In genomic region chr1:171270573-171270900, GRCm38 (mm10) we compare ENCODE assay signal across 8 mouse cellular contexts. TPM values are rescaled to one million over a fixed set of nuclear protein-coding genes. Genes with fewer than 3 reads are reported as not detected.
DNase-seq lines count a peak whose midpoint lies in the region; ATAC-seq and TF ChIP-seq lines count a peak whose summit lies in the region.

No protein-coding gene starts in this region.

- TF ChIP-seq POLR2A in cortical plate, adult 2 months (IDR thresholded peaks at IDR 0.05; ENCODE audit: extremely low read depth, insufficient read depth, low read length): no peak

- peaks cover 12% of the 10 kb centered on the region for H3K4me1 ChIP-seq in heart, embryonic 12.5 days (replicated peaks)
- peaks cover 7% of the 10 kb centered on the region; the same call in 1 of the 2 replicates for H3K4me1 ChIP-seq in cortical plate, adult 2 months (ENCODE audit: control insufficient read depth, insufficient read depth, low read length)
- peaks cover 7% of the 10 kb centered on the region for H3K4me1 ChIP-seq in intestine, embryonic 14.5 days (replicated peaks; ENCODE audit: control insufficient read depth, insufficient read depth, low read length)
- H3K4me1 ChIP-seq in liver, embryonic 15.5 days (replicated peaks): peaks cover 58% of the 10 kb centered on the region
- H3K4me1 ChIP-seq in neural tube, embryonic 13.5 days (replicated peaks): peaks cover 26% of the 10 kb centered on the region

- H3K4me2 ChIP-seq in heart, embryonic 12.5 days: peak overlapping the region; percentile 95
- peak overlapping the region; percentile 67 for H3K4me2 ChIP-seq in intestine, embryonic 14.5 days (ENCODE audit: low read length)
- H3K4me2 ChIP-seq in liver, embryonic 15.5 days: peak overlapping the region; percentile 88
- H3K4me2 ChIP-seq in neural tube, embryonic 13.5 days: peak overlapping the region; percentile 98

- no peaks in the 10 kb centered on the region for H3K27me3 ChIP-seq in heart, embryonic 12.5 days (replicated peaks)
- H3K27me3 ChIP-seq in intestine, embryonic 14.5 days (replicated peaks; ENCODE audit: control insufficient read depth, insufficient read depth, low read length): no peaks in the 10 kb centered on the region
- H3K27me3 ChIP-seq in liver, embryonic 15.5 days: no peaks in the 10 kb centered on the region
- H3K27me3 ChIP-seq in neural tube, embryonic 13.5 days: no peaks in the 10 kb centered on the region

- no peak for DNase-seq in heart, postnatal 36 days
- no peak for DNase-seq in intestine, embryonic 14.5 days (ENCODE audit: low spot score)
- no peak for DNase-seq in right cerebral cortex, postnatal 25 days
- no peak for DNase-seq in gastrocnemius, postnatal 36 days

- peak; percentile 75 for ATAC-seq in heart, embryonic 12.5 days (ENCODE audit: insufficient number of reproducible peaks, low FRiP score)
- peak; percentile 82 for ATAC-seq in intestine, embryonic 14.5 days (replicated peaks; ENCODE audit: low FRiP score, low TSS enrichment, low read depth)
- ATAC-seq in liver, embryonic 15.5 days (ENCODE audit: insufficient read depth): peak; percentile 65
- peak; percentile 74 for ATAC-seq in neural tube, embryonic 13.5 days (ENCODE audit: low read depth)

- H3K9ac ChIP-seq in heart, embryonic 12.5 days: peak overlapping the region; percentile 88
- H3K9ac ChIP-seq in intestine, embryonic 14.5 days (ENCODE audit: low read length): peak overlapping the region; percentile 58
- H3K9ac ChIP-seq in liver, embryonic 15.5 days: peak overlapping the region; percentile 77
- H3K9ac ChIP-seq in neural tube, embryonic 13.5 days: peak overlapping the region; percentile 88

- WGBS in heart, embryonic 12.5 days: under 1% methylated on average over 19 of the region's 19 CpGs
- WGBS in intestine, embryonic 14.5 days: 0% methylated on average over 19 of the region's 19 CpGs
- under 1% methylated on average over 19 of the region's 19 CpGs for WGBS in liver, embryonic 15.5 days (ENCODE audit: insufficient replicate concordance)
- under 1% methylated on average over 19 of the region's 19 CpGs for WGBS in neural tube, embryonic 13.5 days

- H3K9me3 ChIP-seq in heart, embryonic 12.5 days (replicated peaks): no peaks in the 10 kb centered on the region
- H3K9me3 ChIP-seq in intestine, embryonic 14.5 days (ENCODE audit: control insufficient read depth, low read length): no peaks in the 10 kb centered on the region
- no peaks in the 10 kb centered on the region for H3K9me3 ChIP-seq in liver, embryonic 15.5 days (replicated peaks)
- no peaks in the 10 kb centered on the region for H3K9me3 ChIP-seq in neural tube, embryonic 13.5 days

- H3K27ac ChIP-seq in heart, embryonic 12.5 days (ENCODE audit: poor library complexity, severe bottlenecking): peak overlapping the region; percentile 39
- H3K27ac ChIP-seq in cortical plate, adult 2 months (ENCODE audit: insufficient read depth, low read length): peak overlapping the region; percentile 54; the same call in 1 of the 2 replicates
- H3K27ac ChIP-seq in intestine, embryonic 14.5 days (ENCODE audit: low read depth): 0 out of 2 replicates have a peak overlapping the region, but pooled peaks have one; percentile 12
- H3K27ac ChIP-seq in liver, embryonic 15.5 days (replicated peaks): peak overlapping the region; percentile 87
- no peak overlapping the region for H3K27ac ChIP-seq in neural tube, embryonic 13.5 days (replicated peaks)

- intact Hi-C loops in heart, postnatal 36 days (cut with DNase I): loop anchor here (2.0 kb wide), 1 partner anchor 24 kb away; no protein-coding TSS in a partner anchor
- intact Hi-C loops in gastrocnemius, postnatal 36 days (cut with DNase I): no loop called here

- peak overlapping the region; percentile 85 for H3K4me3 ChIP-seq in heart, embryonic 12.5 days
- H3K4me3 ChIP-seq in cortical plate, adult 2 months (ENCODE audit: insufficient read depth, low read length): peak overlapping the region; percentile 95
- H3K4me3 ChIP-seq in intestine, embryonic 14.5 days (ENCODE audit: low read depth, low read length): peak overlapping the region; percentile 76
- peak overlapping the region; percentile 82 for H3K4me3 ChIP-seq in liver, embryonic 15.5 days (replicated peaks)
- peak overlapping the region; percentile 88 for H3K4me3 ChIP-seq in neural tube, embryonic 13.5 days

- peaks cover 38% of the 10 kb centered on the region for H3K36me3 ChIP-seq in heart, embryonic 12.5 days
- peaks cover 37% of the 10 kb centered on the region for H3K36me3 ChIP-seq in intestine, embryonic 14.5 days (ENCODE audit: control insufficient read depth, insufficient read depth, low read length)
- peaks cover 40% of the 10 kb centered on the region for H3K36me3 ChIP-seq in liver, embryonic 15.5 days (replicated peaks)
- peaks cover 40% of the 10 kb centered on the region for H3K36me3 ChIP-seq in neural tube, embryonic 13.5 days

- TF ChIP-seq CTCF in cortical plate, adult 2 months (IDR thresholded peaks at IDR 0.05; ENCODE audit: extremely low read depth, insufficient read depth, low read length): no peak

RNA-seq across cellular contexts. Expression of gene B4galt3, which starts 0.4 kb away (rescaled TPM):
- polyA plus RNA-seq in heart, embryonic 12.5 days (2016; fragmentation: Nextera tagmentation; extraction: Ambion mirVana): 49.5 and 56.1 TPM in 2 replicates
- total RNA-seq in heart, postnatal 36 days (2021): 10 to 100 TPM; 14.5 to 19.7 TPM
- polyA plus RNA-seq in cortical plate, adult 2 months (2012; rRNA removed): 73.7 and 74.1 TPM in 2 replicates
- polyA plus RNA-seq in intestine, embryonic 14.5 days (2014; fragmentation: Nextera tagmentation; extraction: Ambion mirVana): 65.5 and 68.4 TPM in 2 replicates
- 21.9 and 23.5 TPM in 2 replicates for polyA plus RNA-seq in liver, embryonic 15.5 days (2015; fragmentation: Nextera tagmentation; extraction: Ambion mirVana)
- 94.0 and 97.8 TPM in 2 replicates for polyA plus RNA-seq in neural tube, embryonic 13.5 days (2015; fragmentation: Nextera tagmentation; extraction: Ambion mirVana)
- 10 to 100 TPM in 1 of 2 experiments, 1 to 10 TPM in 1; 9.6 to 10.5 TPM for total RNA-seq in gastrocnemius, postnatal 36 days (2021)

RNA-seq across cellular contexts. Expression of gene Ppox, which starts 10.4 kb away (rescaled TPM):
- polyA plus RNA-seq in heart, embryonic 12.5 days (2016; fragmentation: Nextera tagmentation; extraction: Ambion mirVana): 51.7 and 55.4 TPM in 2 replicates
- total RNA-seq in heart, postnatal 36 days (2021): 10 to 100 TPM; 13.2 to 14.2 TPM
- polyA plus RNA-seq in cortical plate, adult 2 months (2012; rRNA removed): 72.1 and 76.9 TPM in 2 replicates
- polyA plus RNA-seq in intestine, embryonic 14.5 days (2014; fragmentation: Nextera tagmentation; extraction: Ambion mirVana): 48.6 and 51.5 TPM in 2 replicates
- polyA plus RNA-seq in liver, embryonic 15.5 days (2015; fragmentation: Nextera tagmentation; extraction: Ambion mirVana): 214 and 226 TPM in 2 replicates
- polyA plus RNA-seq in neural tube, embryonic 13.5 days (2015; fragmentation: Nextera tagmentation; extraction: Ambion mirVana): 43.1 and 47.2 TPM in 2 replicates
- total RNA-seq in gastrocnemius, postnatal 36 days (2021): 1 to 10 TPM; 8.7 TPM

RNA-seq across cellular contexts. Expression of gene Usp21, which starts 17.3 kb away (rescaled TPM):
- 55.1 and 55.7 TPM in 2 replicates for polyA plus RNA-seq in heart, embryonic 12.5 days (2016; fragmentation: Nextera tagmentation; extraction: Ambion mirVana)
- total RNA-seq in heart, postnatal 36 days (2021): 10 to 100 TPM; 22.1 to 22.3 TPM
- 70.2 TPM in 2 replicates for polyA plus RNA-seq in cortical plate, adult 2 months (2012; rRNA removed)
- 63.0 and 68.1 TPM in 2 replicates for polyA plus RNA-seq in intestine, embryonic 14.5 days (2014; fragmentation: Nextera tagmentation; extraction: Ambion mirVana)
- polyA plus RNA-seq in liver, embryonic 15.5 days (2015; fragmentation: Nextera tagmentation; extraction: Ambion mirVana): 24.9 and 28.5 TPM in 2 replicates
- 89.3 and 97.3 TPM in 2 replicates for polyA plus RNA-seq in neural tube, embryonic 13.5 days (2015; fragmentation: Nextera tagmentation; extraction: Ambion mirVana)
- 10 to 100 TPM; 13.5 to 13.8 TPM for total RNA-seq in gastrocnemius, postnatal 36 days (2021)

RNA-seq across cellular contexts. Expression of gene Ndufs2, which starts 19.3 kb away (rescaled TPM):
- 443 and 471 TPM in 2 replicates for polyA plus RNA-seq in heart, embryonic 12.5 days (2016; fragmentation: Nextera tagmentation; extraction: Ambion mirVana)
- 1,000 to 10,000 TPM; 1,421 to 1,530 TPM for total RNA-seq in heart, postnatal 36 days (2021)
- 202 and 215 TPM in 2 replicates for polyA plus RNA-seq in cortical plate, adult 2 months (2012; rRNA removed)
- polyA plus RNA-seq in intestine, embryonic 14.5 days (2014; fragmentation: Nextera tagmentation; extraction: Ambion mirVana): 247 and 258 TPM in 2 replicates
- 137 and 144 TPM in 2 replicates for polyA plus RNA-seq in liver, embryonic 15.5 days (2015; fragmentation: Nextera tagmentation; extraction: Ambion mirVana)
- 257 and 263 TPM in 2 replicates for polyA plus RNA-seq in neural tube, embryonic 13.5 days (2015; fragmentation: Nextera tagmentation; extraction: Ambion mirVana)
- 100 to 1,000 TPM; 874 to 989 TPM for total RNA-seq in gastrocnemius, postnatal 36 days (2021)

RNA-seq across cellular contexts. Expression of gene Adamts4, which starts 20.3 kb away (rescaled TPM):
- polyA plus RNA-seq in heart, embryonic 12.5 days (2016; fragmentation: Nextera tagmentation; extraction: Ambion mirVana): 2.2 and 3.1 TPM in 2 replicates
- total RNA-seq in heart, postnatal 36 days (2021): under 1 TPM; 0.50 to 0.92 TPM
- 14.4 and 20.1 TPM in 2 replicates for polyA plus RNA-seq in cortical plate, adult 2 months (2012; rRNA removed)
- 5.0 and 6.1 TPM in 2 replicates for polyA plus RNA-seq in intestine, embryonic 14.5 days (2014; fragmentation: Nextera tagmentation; extraction: Ambion mirVana)
- polyA plus RNA-seq in liver, embryonic 15.5 days (2015; fragmentation: Nextera tagmentation; extraction: Ambion mirVana): 0.58 and 0.60 TPM in 2 replicates
- polyA plus RNA-seq in neural tube, embryonic 13.5 days (2015; fragmentation: Nextera tagmentation; extraction: Ambion mirVana): 3.0 and 4.3 TPM in 2 replicates
- total RNA-seq in gastrocnemius, postnatal 36 days (2021): under 1 TPM; 0.28 to 0.54 TPM
